Mouse (Mus musculus): Measurements from ENCODE around the gene Pth2. TPM values are rescaled to one million over a fixed set of nuclear protein-coding genes. Genes with fewer than 3 reads are reported as not detected.
A peak's percentile ranks its signal among the peaks of the same experiment; 100 is the strongest.

Pth2 gene
- not detected in 2 replicates for polyA plus RNA-seq (2014; fragmentation: Nextera tagmentation; extraction: Ambion mirVana)

DNA sequence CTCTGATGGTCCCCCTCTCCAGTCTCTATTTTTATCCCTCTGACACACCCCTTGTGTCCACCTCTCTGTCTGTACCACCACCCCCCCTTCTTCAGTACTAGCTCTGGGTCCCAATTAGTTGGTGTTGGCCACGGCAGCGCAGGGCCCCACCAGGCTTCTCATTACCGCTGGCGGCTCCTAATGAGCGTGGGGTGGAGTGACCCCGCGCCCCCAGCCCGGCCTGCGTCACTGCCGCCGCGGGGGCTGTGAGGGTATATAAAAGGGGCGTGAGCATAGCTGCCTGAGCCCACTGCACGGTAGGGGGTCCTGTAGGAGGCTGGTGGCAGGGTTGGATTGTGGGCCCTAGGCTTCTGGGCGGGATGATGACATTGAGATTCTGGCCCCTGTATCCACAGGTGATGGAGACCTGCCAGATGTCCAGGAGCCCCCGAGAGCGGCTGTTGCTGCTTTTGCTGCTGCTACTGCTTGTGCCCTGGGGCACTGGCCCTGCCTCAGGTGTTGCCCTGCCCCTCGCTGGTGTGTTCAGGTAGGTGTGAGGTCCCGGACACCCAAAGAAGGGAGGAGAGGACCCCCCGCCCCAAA is at the start of gene Pth2:
Gene Pth2, plus strand, starts transcription at position 100 of the 582 bp plus-strand sequence.
- 14% methylated on average over 20 of the region's 20 CpGs for WGBS
- H3K9ac ChIP-seq (replicated peaks; ENCODE audit: low read depth, low read length) = no peak within 1 kb of the TSS

GRCm38 (mm10) chr7:45131850-45132249 is 48.9 kb upstream of the Pth2 start:
- ATAC-seq (ENCODE audit: low read depth) = no peak
- 81% methylated on average over 11 of the region's 11 CpGs for WGBS
- Histone ChIP-seq H3K36me3 (ENCODE audit: control insufficient read depth, insufficient read depth, low read length) (peaks cover 6% of the 10 kb centered on the region), H3K9me3 (ENCODE audit: control insufficient read depth, low read length) (no peaks in the 10 kb centered on the region), H3K27ac (ENCODE audit: low read depth, low read length) (no peak overlapping the region), H3K27me3 (ENCODE audit: control insufficient read depth, insufficient read depth, low read length) (no peaks in the 10 kb centered on the region; the same call in 1 of the 2 replicates), H3K4me2 (ENCODE audit: low read depth, low read length) (no peak overlapping the region), H3K9ac (replicated peaks; ENCODE audit: low read depth, low read length) (no peak overlapping the region), H3K4me1 (ENCODE audit: control insufficient read depth, insufficient read depth, low read length) (peaks cover 7% of the 10 kb centered on the region), H3K4me3 (ENCODE audit: low read depth, low read length) (no peak overlapping the region)

More for the DNA sequence above, at the start of gene Pth2:
- Histone ChIP-seq H3K4me1 (ENCODE audit: control insufficient read depth, insufficient read depth, low read length) (no peaks in the 10 kb centered on the region), H3K27me3 (ENCODE audit: control insufficient read depth, insufficient read depth, low read length) (peaks cover 72% of the 10 kb centered on the region), H3K27ac (ENCODE audit: low read depth, low read length) (no peak within 1 kb of the TSS), H3K36me3 (ENCODE audit: control insufficient read depth, insufficient read depth, low read length) (no peaks in the 10 kb centered on the region), H3K9me3 (ENCODE audit: control insufficient read depth, low read length) (no peaks in the 10 kb centered on the region), H3K4me3 (ENCODE audit: low read depth, low read length) (peak within 1 kb of the TSS; percentile 5; the same call in 1 of the 2 replicates), H3K4me2 (ENCODE audit: low read depth, low read length) (peak within 1 kb of the TSS; percentile 39)
- no peak for ATAC-seq (ENCODE audit: low read depth)

DNA sequence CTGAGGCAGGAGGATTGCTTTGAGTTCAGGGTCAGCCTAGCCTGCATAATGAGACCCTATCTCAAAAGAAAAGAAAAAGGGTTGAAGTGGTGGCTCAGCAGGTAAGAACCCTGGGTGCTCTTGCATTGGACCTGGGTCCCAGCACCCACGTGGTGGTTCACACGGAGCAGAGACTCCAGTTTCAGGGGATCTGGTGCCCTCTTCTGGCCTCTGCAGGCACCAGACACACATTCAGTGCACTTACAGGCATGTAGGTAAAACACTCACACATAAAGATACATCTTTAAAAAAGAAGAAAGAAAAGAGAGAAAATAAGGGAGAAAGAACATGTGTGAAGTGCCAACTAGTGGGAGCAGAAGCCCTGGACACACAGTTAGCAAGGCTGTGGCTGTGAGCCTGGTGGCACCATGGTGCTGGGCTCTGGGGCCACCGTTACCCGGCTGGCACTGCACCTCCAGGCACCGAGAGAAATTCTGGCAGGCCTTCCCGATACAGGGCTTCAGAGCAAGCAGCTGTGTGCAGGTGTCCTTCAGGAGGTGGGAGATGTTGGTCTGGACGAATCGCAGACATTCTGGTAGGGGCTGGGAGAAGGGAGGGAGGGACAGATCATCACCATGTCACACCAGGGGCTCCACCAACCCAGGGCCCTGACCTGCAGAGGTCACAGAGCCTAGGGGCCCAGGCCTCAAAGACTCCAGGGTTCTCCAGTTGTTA is 47.2 kb upstream of the Pth2 start:
- Histone ChIP-seq H3K4me1 (ENCODE audit: control insufficient read depth, insufficient read depth, low read length) (no peaks in the 10 kb centered on the region), H3K36me3 (ENCODE audit: control insufficient read depth, insufficient read depth, low read length) (no peaks in the 10 kb centered on the region)
- WGBS = 80% methylated on average over 8 of the region's 8 CpGs

GRCm38 (mm10) chr7:45134544-45135026 is 46.2 kb upstream of the Pth2 start:
- Histone ChIP-seq H3K4me2 (ENCODE audit: low read depth, low read length) (no peak overlapping the region), H3K9ac (replicated peaks; ENCODE audit: low read depth, low read length) (no peak overlapping the region), H3K9me3 (ENCODE audit: control insufficient read depth, low read length) (no peaks in the 10 kb centered on the region), H3K4me3 (ENCODE audit: low read depth, low read length) (no peak overlapping the region), H3K27me3 (ENCODE audit: control insufficient read depth, insufficient read depth, low read length) (peaks cover 2% of the 10 kb centered on the region; the same call in 1 of the 2 replicates), H3K36me3 (ENCODE audit: control insufficient read depth, insufficient read depth, low read length) (no peaks in the 10 kb centered on the region), H3K4me1 (ENCODE audit: control insufficient read depth, insufficient read depth, low read length) (no peaks in the 10 kb centered on the region), H3K27ac (ENCODE audit: low read depth, low read length) (no peak overlapping the region)
- 16% methylated on average over 12 of the region's 12 CpGs for WGBS
- ATAC-seq (ENCODE audit: low read depth) = no peak

More for the DNA sequence above, 47.2 kb upstream of the Pth2 start:
- Histone ChIP-seq H3K9me3 (ENCODE audit: control insufficient read depth, low read length) (no peaks in the 10 kb centered on the region), H3K27ac (ENCODE audit: low read depth, low read length) (no peak overlapping the region), H3K27me3 (ENCODE audit: control insufficient read depth, insufficient read depth, low read length) (peaks cover 2% of the 10 kb centered on the region; the same call in 1 of the 2 replicates), H3K9ac (replicated peaks; ENCODE audit: low read depth, low read length) (no peak overlapping the region), H3K4me3 (ENCODE audit: low read depth, low read length) (no peak overlapping the region), H3K4me2 (ENCODE audit: low read depth, low read length) (no peak overlapping the region)
- no peak for ATAC-seq (ENCODE audit: low read depth)

- H3K27ac ChIP-seq (ENCODE audit: low read depth, low read length) = no peak overlapping the region
- no peaks in the 10 kb centered on the region for H3K9me3 ChIP-seq (ENCODE audit: control insufficient read depth, low read length)
- WGBS = 82% methylated on average over 3 of the region's 3 CpGs
- no peaks in the 10 kb centered on the region for H3K4me1 ChIP-seq (ENCODE audit: control insufficient read depth, insufficient read depth, low read length)
- no peak for ATAC-seq (ENCODE audit: low read depth)
- no peak overlapping the region for H3K4me3 ChIP-seq (ENCODE audit: low read depth, low read length)
- peaks cover 2% of the 10 kb centered on the region; the same call in 1 of the 2 replicates for H3K27me3 ChIP-seq (ENCODE audit: control insufficient read depth, insufficient read depth, low read length)
- no peaks in the 10 kb centered on the region for H3K36me3 ChIP-seq (ENCODE audit: control insufficient read depth, insufficient read depth, low read length)
- H3K9ac ChIP-seq (replicated peaks; ENCODE audit: low read depth, low read length) = no peak overlapping the region
- H3K4me2 ChIP-seq (ENCODE audit: low read depth, low read length) = 0 out of 2 replicates have a peak overlapping the region, but pooled peaks have one; percentile 62
Observed at GRCm38 (mm10) chr7:45135370-45135769, 45.4 kb upstream of the Pth2 start.

DNA sequence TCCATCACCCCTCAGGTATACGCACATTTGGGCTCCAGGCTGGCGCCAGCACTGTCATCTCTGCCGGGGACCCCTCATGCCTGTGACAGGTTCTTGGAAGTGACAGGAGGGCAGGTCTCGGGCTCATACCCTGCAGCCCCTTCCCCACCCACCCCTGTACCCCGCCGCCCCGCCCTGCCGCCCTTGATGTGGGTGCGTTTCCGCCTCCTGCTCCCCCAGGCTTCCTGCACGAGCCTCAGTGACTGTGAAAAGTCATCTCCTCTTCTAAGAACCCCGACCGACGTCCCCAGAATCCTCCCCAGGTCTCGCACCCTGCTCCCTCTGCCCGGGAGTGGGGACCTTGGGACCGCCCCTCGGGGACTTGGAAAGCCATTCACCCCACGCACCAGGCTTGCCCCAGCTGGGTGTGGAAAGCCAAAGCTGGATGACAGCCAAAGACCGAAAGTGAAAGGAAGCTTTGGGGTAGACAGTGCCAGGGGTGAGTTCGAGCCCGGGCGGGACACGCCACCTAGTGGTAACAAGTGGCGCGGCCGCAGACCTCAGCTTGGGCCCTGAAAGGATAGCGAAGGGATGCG is 44.7 kb upstream of the Pth2 start, which contains the start of the genes Gm45713 and Flt3l:
Gene Gm45713, minus strand, starts transcription at position 239 of the 575 bp plus-strand sequence.
Gene Flt3l, minus strand, starts transcription at position 440 of the 575 bp plus-strand sequence.
- Histone ChIP-seq H3K9me3 (ENCODE audit: control insufficient read depth, low read length) (no peaks in the 10 kb centered on the region), H3K27ac (ENCODE audit: low read depth, low read length) (no peak within 1 kb of the TSS)
- 5% methylated on average over 29 of the region's 29 CpGs for WGBS

DNA sequence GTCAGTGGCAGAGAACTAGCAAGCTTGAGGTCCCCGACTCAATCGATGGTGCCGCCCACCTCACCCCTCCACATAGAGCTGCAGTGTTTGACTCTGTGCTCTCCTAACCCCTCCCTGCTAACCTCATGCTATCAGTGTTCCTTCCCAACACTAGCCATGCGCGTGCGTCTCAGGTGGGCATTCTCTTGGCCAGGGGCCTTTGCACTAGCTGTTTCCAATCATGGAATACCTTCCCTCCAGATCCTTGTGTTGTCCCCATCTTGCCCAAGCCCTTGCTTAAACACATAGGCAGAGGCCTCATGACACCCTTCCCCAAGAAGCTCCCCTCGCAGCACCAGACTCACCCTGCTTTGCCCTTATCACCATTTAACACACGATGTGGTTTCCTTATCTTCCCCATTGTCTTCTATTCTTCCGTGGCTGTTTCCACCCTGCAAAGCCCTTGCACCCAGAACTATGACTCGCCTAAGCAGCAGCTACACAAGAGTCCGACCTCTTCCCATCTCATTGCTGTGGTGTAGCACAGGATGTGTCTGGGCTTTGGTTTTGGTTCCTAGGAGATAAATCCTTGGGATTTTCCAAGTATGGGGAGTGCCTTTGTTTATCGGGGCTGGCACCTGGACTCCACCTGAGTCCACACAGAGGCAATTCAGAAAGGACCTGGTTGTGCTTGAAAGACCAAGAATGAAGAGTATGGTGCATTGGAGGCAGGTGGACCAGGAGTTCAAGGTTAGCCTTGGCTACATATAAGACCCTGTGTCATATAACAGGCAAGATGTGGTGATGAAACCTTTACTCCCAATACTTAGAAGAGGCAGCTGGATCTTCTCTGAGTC is 43.4 kb upstream of the Pth2 start:
- Histone ChIP-seq H3K4me3 (ENCODE audit: low read depth, low read length) (no peak overlapping the region), H3K36me3 (ENCODE audit: control insufficient read depth, insufficient read depth, low read length) (no peaks in the 10 kb centered on the region), H3K4me2 (ENCODE audit: low read depth, low read length) (no peak overlapping the region), H3K27me3 (ENCODE audit: control insufficient read depth, insufficient read depth, low read length) (peaks cover 2% of the 10 kb centered on the region; the same call in 1 of the 2 replicates), H3K4me1 (ENCODE audit: control insufficient read depth, insufficient read depth, low read length) (no peaks in the 10 kb centered on the region), H3K9me3 (ENCODE audit: control insufficient read depth, low read length) (no peaks in the 10 kb centered on the region), H3K27ac (ENCODE audit: low read depth, low read length) (no peak overlapping the region), H3K9ac (replicated peaks; ENCODE audit: low read depth, low read length) (no peak overlapping the region)
- ATAC-seq (ENCODE audit: low read depth) = no peak
- WGBS = 86% methylated on average over 12 of the region's 12 CpGs

More for the DNA sequence above, 44.7 kb upstream of the Pth2 start, which contains the start of the genes Gm45713 and Flt3l:
- H3K4me1 ChIP-seq (ENCODE audit: control insufficient read depth, insufficient read depth, low read length) = no peaks in the 10 kb centered on the region
- no peaks in the 10 kb centered on the region for H3K36me3 ChIP-seq (ENCODE audit: control insufficient read depth, insufficient read depth, low read length)
- peak; percentile 83 for ATAC-seq (ENCODE audit: low read depth)
- peaks cover 2% of the 10 kb centered on the region; the same call in 1 of the 2 replicates for H3K27me3 ChIP-seq (ENCODE audit: control insufficient read depth, insufficient read depth, low read length)
- peak within 1 kb of the TSS; percentile 35 for H3K4me3 ChIP-seq (ENCODE audit: low read depth, low read length)
- peak within 1 kb of the TSS; percentile 62 for H3K4me2 ChIP-seq (ENCODE audit: low read depth, low read length)
- peak within 1 kb of the TSS; percentile 57 for H3K9ac ChIP-seq (replicated peaks; ENCODE audit: low read depth, low read length)

GRCm38 (mm10) chr7:45138403-45138802 is 42.4 kb upstream of the Pth2 start:
- Histone ChIP-seq H3K27me3 (ENCODE audit: control insufficient read depth, insufficient read depth, low read length) (peaks cover 2% of the 10 kb centered on the region; the same call in 1 of the 2 replicates), H3K9ac (replicated peaks; ENCODE audit: low read depth, low read length) (no peak overlapping the region), H3K4me2 (ENCODE audit: low read depth, low read length) (no peak overlapping the region), H3K4me3 (ENCODE audit: low read depth, low read length) (no peak overlapping the region), H3K36me3 (ENCODE audit: control insufficient read depth, insufficient read depth, low read length) (no peaks in the 10 kb centered on the region), H3K4me1 (ENCODE audit: control insufficient read depth, insufficient read depth, low read length) (no peaks in the 10 kb centered on the region), H3K9me3 (ENCODE audit: control insufficient read depth, low read length) (no peaks in the 10 kb centered on the region), H3K27ac (ENCODE audit: low read depth, low read length) (no peak overlapping the region)
- no peak for ATAC-seq (ENCODE audit: low read depth)
- WGBS = 77% methylated on average over 1 of the region's 1 CpGs

Measured in neural tube, embryonic 14.5 days (tissue).